Mouse (Mus musculus): Measurements from ENCODE around the gene Lrtm2. TPM values are rescaled to one million over a fixed set of nuclear protein-coding genes. Genes with fewer than 3 reads are reported as not detected.
A peak's percentile ranks its signal among the peaks of the same experiment; 100 is the strongest.
"Not testable (repeated sequence)": the region's sequence is repeated elsewhere in the genome, so short reads cannot be mapped to it uniquely, and the experiment has no call there.

The Lrtm2 gene
- polyA plus RNA-seq (2015; fragmentation: Nextera tagmentation; extraction: Ambion mirVana): 3.6 and 3.8 TPM in 2 replicates

GRCm38 (mm10) chr6:119330506-119330905 lies at the start of gene Lrtm2:
TSS of gene Lrtm2 (minus strand) at chr6:119330766.
- H3K27me3 ChIP-seq: peaks cover 44% of the 10 kb centered on the region
- H3K4me1 ChIP-seq (replicated peaks): peaks cover 48% of the 10 kb centered on the region
- no peaks in the 10 kb centered on the region for H3K9me3 ChIP-seq
- under 1% methylated on average over 31 of the region's 31 CpGs for WGBS
- peak within 1 kb of the TSS; percentile 67 for H3K9ac ChIP-seq (replicated peaks)
- H3K4me3 ChIP-seq (replicated peaks): peak within 1 kb of the TSS; percentile 51
- peak within 1 kb of the TSS; percentile 70 for H3K4me2 ChIP-seq (replicated peaks)
- no peaks in the 10 kb centered on the region for H3K36me3 ChIP-seq
- peak; percentile 53 for ATAC-seq
- H3K27ac ChIP-seq: peak within 1 kb of the TSS; percentile 56; the same call in 1 of the 2 replicates

- no peaks in the 10 kb centered on the region for H3K4me1 ChIP-seq (replicated peaks)
- WGBS: 94% methylated on average over 1 of the region's 1 CpGs
- H3K27ac ChIP-seq: no peak overlapping the region
- no peaks in the 10 kb centered on the region for H3K9me3 ChIP-seq
- no peak overlapping the region for H3K4me3 ChIP-seq (replicated peaks)
- ATAC-seq: no peak
- H3K27me3 ChIP-seq: no peaks in the 10 kb centered on the region
- no peak overlapping the region for H3K9ac ChIP-seq (replicated peaks)
- H3K36me3 ChIP-seq: no peaks in the 10 kb centered on the region
- no peak overlapping the region for H3K4me2 ChIP-seq (replicated peaks)
Measured at GRCm38 (mm10) chr6:119378631-119379030, 48.1 kb upstream of the Lrtm2 start.

GRCm38 (mm10) chr6:119377613-119378012 lies 47.0 kb upstream of the Lrtm2 start:
- Histone ChIP-seq H3K4me3 (replicated peaks) (no peak overlapping the region), H3K9me3 (no peaks in the 10 kb centered on the region), H3K9ac (replicated peaks) (no peak overlapping the region), H3K4me1 (replicated peaks) (no peaks in the 10 kb centered on the region), H3K36me3 (no peaks in the 10 kb centered on the region), H3K27ac (no peak overlapping the region), H3K4me2 (replicated peaks) (no peak overlapping the region), H3K27me3 (no peaks in the 10 kb centered on the region)
- WGBS: 90% methylated on average over 2 of the region's 2 CpGs
- no peak for ATAC-seq

GRCm38 (mm10) chr6:119375035-119375434 lies 44.5 kb upstream of the Lrtm2 start:
- H3K4me3 ChIP-seq (replicated peaks): no peak overlapping the region
- H3K4me1 ChIP-seq (replicated peaks): no peaks in the 10 kb centered on the region
- no peak overlapping the region for H3K9ac ChIP-seq (replicated peaks)
- H3K36me3 ChIP-seq: no peaks in the 10 kb centered on the region
- H3K27ac ChIP-seq: no peak overlapping the region
- no peaks in the 10 kb centered on the region for H3K27me3 ChIP-seq
- H3K9me3 ChIP-seq: no peaks in the 10 kb centered on the region
- ATAC-seq: no peak
- WGBS: 71% methylated on average over 5 of the region's 5 CpGs
- no peak overlapping the region for H3K4me2 ChIP-seq (replicated peaks)

GRCm38 (mm10) chr6:119373000-119373705 lies 42.6 kb upstream of the Lrtm2 start:
- no peak overlapping the region for H3K4me3 ChIP-seq (replicated peaks)
- H3K9me3 ChIP-seq: no peaks in the 10 kb centered on the region
- no peak overlapping the region for H3K27ac ChIP-seq
- no peak for ATAC-seq
- no peaks in the 10 kb centered on the region for H3K27me3 ChIP-seq
- no peak overlapping the region for H3K9ac ChIP-seq (replicated peaks)
- H3K4me1 ChIP-seq (replicated peaks): no peaks in the 10 kb centered on the region
- peaks cover 7% of the 10 kb centered on the region for H3K36me3 ChIP-seq
- no peak overlapping the region for H3K4me2 ChIP-seq (replicated peaks)

- Histone ChIP-seq H3K36me3 (peaks cover 12% of the 10 kb centered on the region), H3K4me2 (replicated peaks) (no peak overlapping the region), H3K27ac (no peak overlapping the region), H3K4me3 (replicated peaks) (no peak overlapping the region), H3K4me1 (replicated peaks) (no peaks in the 10 kb centered on the region), H3K9ac (replicated peaks) (no peak overlapping the region), H3K9me3 (no peaks in the 10 kb centered on the region), H3K27me3 (no peaks in the 10 kb centered on the region)
- 93% methylated on average over 5 of the region's 5 CpGs for WGBS
- no peak for ATAC-seq
Measured at GRCm38 (mm10) chr6:119372237-119372636, 41.7 kb upstream of the Lrtm2 start.

- H3K9ac ChIP-seq (replicated peaks): no peak overlapping the region
- no peaks in the 10 kb centered on the region for H3K27me3 ChIP-seq
- ATAC-seq: no peak
- peaks cover 13% of the 10 kb centered on the region for H3K36me3 ChIP-seq
- H3K27ac ChIP-seq: no peak overlapping the region
- H3K9me3 ChIP-seq: no peaks in the 10 kb centered on the region
- no peak overlapping the region for H3K4me2 ChIP-seq (replicated peaks)
- H3K4me3 ChIP-seq (replicated peaks): no peak overlapping the region
- H3K4me1 ChIP-seq (replicated peaks): no peaks in the 10 kb centered on the region
Measured at GRCm38 (mm10) chr6:119371624-119372023, 41.1 kb upstream of the Lrtm2 start.

DNA sequence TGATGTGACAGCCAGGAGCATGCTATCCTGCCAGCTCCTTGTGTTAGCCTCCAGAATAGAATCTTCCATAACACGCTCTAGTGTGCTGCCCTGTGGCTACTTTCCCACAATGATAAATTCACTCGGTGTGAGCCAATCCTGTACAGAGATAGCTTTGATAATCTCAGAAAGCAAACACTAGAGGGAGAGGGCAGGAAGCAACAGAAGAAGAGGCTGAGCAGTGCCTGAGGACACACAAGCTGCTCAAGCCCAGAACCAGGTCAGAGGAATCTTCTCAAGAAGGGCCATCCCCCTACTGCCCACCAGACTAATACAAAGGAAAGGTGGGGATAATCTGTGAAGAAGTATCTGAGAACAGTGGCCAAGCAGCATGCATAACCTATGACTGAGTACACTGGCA lies 36.8 kb upstream of the Lrtm2 start:
- no peak for ATAC-seq
- WGBS: 96% methylated on average over 2 of the region's 2 CpGs
- H3K27ac ChIP-seq: no peak overlapping the region
- H3K27me3 ChIP-seq: no peaks in the 10 kb centered on the region
- H3K36me3 ChIP-seq: peaks cover 39% of the 10 kb centered on the region
- no peaks in the 10 kb centered on the region for H3K9me3 ChIP-seq
- H3K9ac ChIP-seq (replicated peaks): no peak overlapping the region
- no peak overlapping the region for H3K4me3 ChIP-seq (replicated peaks)
- H3K4me2 ChIP-seq (replicated peaks): no peak overlapping the region
- no peaks in the 10 kb centered on the region for H3K4me1 ChIP-seq (replicated peaks)

GRCm38 (mm10) chr6:119366800-119367199 lies 36.2 kb upstream of the Lrtm2 start:
- 91% methylated on average over 4 of the region's 4 CpGs for WGBS
- not testable (repeated sequence) for H3K4me2 ChIP-seq (replicated peaks); H3K4me1 ChIP-seq (replicated peaks); H3K4me3 ChIP-seq (replicated peaks); H3K9ac ChIP-seq (replicated peaks); ATAC-seq; H3K27me3 ChIP-seq; H3K9me3 ChIP-seq; H3K27ac ChIP-seq
- peaks cover 40% of the 10 kb centered on the region for H3K36me3 ChIP-seq

DNA sequence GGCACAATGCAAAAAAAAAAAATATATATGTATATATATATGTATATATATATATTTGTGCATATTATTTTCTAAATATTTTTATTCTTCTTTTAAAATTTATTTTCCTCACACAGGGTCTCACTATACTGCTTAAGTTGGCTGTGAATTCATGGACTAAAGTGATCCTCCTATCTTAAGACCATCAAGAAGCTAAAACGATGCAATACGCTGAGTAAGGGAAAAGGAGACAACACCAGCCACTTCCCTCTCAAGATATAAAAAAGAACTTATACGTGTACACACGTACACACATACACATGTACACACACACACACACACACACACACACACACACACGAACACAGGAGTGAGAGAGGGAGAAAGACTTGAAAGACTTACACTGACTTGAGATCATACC lies 33.0 kb upstream of the Lrtm2 start:
- no peak overlapping the region for H3K4me3 ChIP-seq (replicated peaks)
- no peak overlapping the region for H3K4me2 ChIP-seq (replicated peaks)
- no peaks in the 10 kb centered on the region for H3K9me3 ChIP-seq
- no peaks in the 10 kb centered on the region for H3K4me1 ChIP-seq (replicated peaks)
- H3K9ac ChIP-seq (replicated peaks): no peak overlapping the region
- no peak for ATAC-seq
- H3K27me3 ChIP-seq: no peaks in the 10 kb centered on the region
- H3K36me3 ChIP-seq: peaks cover 57% of the 10 kb centered on the region
- no peak overlapping the region for H3K27ac ChIP-seq
- 95% methylated on average over 5 of the region's 5 CpGs for WGBS

DNA sequence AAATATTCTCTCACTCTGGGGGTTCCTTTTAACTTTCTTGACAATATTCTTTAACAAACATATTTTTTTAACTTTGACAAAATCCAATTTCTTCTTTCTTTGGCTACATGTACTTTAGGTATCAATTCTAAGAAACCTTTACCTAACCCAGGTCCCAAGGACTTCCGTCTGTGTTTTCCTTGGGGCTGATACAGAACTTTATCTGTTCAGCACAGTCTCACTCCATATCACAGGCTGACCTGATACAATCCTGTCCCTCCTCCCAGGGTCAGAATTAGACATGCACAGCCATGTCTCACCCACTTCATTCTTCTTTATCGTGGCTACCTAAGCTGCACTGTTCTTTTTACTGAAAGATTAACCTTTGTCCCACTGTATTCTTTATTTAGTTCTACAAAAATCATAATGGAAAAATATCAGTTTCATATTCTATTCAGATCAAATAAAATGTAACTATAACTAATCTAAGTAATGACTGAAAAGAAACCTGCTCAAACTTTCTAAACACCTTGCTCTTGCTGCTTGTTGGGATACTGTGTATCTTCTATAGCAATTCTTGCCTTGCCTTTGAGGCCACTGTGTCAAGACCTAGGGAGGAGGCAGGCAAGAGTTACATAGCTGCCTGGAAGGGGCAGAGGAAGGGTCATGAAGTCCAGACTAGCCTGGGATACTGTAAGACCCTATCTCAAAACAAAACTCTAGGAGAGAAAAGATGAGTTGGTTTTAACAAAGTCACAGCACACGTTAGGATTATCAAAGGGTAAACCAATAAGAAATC lies 30.5 kb upstream of the Lrtm2 start:
- WGBS: 94% methylated on average over 3 of the region's 3 CpGs
- no peak overlapping the region for H3K27ac ChIP-seq

DNA sequence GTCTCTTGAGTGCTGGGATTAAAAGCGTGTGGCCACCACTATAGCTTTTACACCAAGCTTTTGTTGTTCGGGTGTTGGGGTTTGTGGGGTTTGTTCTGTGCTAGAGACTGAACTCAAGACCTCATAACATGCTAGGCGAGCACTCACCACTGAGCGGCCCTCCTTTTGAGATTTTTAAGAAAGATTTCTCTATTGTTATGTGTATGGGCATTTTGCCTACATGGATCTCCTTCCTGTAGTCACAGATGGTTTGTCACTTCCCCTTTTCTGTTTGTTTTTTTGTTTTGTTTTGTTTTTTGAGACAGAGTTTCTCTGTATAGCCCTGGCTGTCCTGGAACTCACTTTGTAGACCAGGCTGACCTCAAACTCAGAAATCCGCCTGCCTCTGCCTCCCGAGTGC lies 29.7 kb upstream of the Lrtm2 start:
- H3K27me3 ChIP-seq; H3K9ac ChIP-seq (replicated peaks); ATAC-seq; H3K27ac ChIP-seq; H3K4me3 ChIP-seq (replicated peaks); H3K4me1 ChIP-seq (replicated peaks); H3K4me2 ChIP-seq (replicated peaks); H3K9me3 ChIP-seq: not testable (repeated sequence)
- H3K36me3 ChIP-seq: peaks cover 71% of the 10 kb centered on the region
- 94% methylated on average over 6 of the region's 6 CpGs for WGBS

More for the DNA sequence above, 30.5 kb upstream of the Lrtm2 start:
- no peak overlapping the region for H3K9ac ChIP-seq (replicated peaks)
- no peaks in the 10 kb centered on the region for H3K27me3 ChIP-seq
- H3K4me1 ChIP-seq (replicated peaks): no peaks in the 10 kb centered on the region
- ATAC-seq: no peak
- no peak overlapping the region for H3K4me2 ChIP-seq (replicated peaks)
- H3K4me3 ChIP-seq (replicated peaks): no peak overlapping the region
- no peaks in the 10 kb centered on the region for H3K9me3 ChIP-seq
- H3K36me3 ChIP-seq: peaks cover 70% of the 10 kb centered on the region
